Mouse (Mus musculus) forebrain, embryonic 13.5 days (tissue): ENCODE measurements around the gene 1700022I11Rik. TPM values are rescaled to one million over a fixed set of nuclear protein-coding genes. Genes with fewer than 3 reads are reported as not detected.

ENCODE experiments used
- ATAC-seq: fragments of 200-750 bp; cut with Nextera tagmentation; 2 replicates; pipeline ENCODE4 v1.8.0; 2017
- H3K27ac ChIP-seq: fragments of 300-500 bp; sonication (generic); 2 replicates; pipeline ENCODE4 v1.5.1; 2015; ENCODE audit warnings: inconsistent platforms, mild to moderate bottlenecking, moderate library complexity
- H3K27me3 ChIP-seq: fragments of 300-500 bp; sonication (generic); 2 replicates; pipeline ENCODE4 v1.6.1; 2015; ENCODE audit warnings: mild to moderate bottlenecking, inconsistent platforms
- H3K36me3 ChIP-seq: fragments of 300-500 bp; sonication (generic); 2 replicates; pipeline ENCODE4 v1.6.1; 2015; ENCODE audit warnings: mild to moderate bottlenecking, inconsistent platforms; ENCODE audit not compliant: poor library complexity, severe bottlenecking
- H3K4me1 ChIP-seq: fragments of 300-500 bp; sonication (generic); 2 replicates; pipeline ENCODE4 v1.6.1; 2015; ENCODE audit warnings: inconsistent platforms
- H3K4me2 ChIP-seq: fragments of 300-500 bp; sonication (generic); 2 replicates; pipeline ENCODE4 v1.6.1; 2015; ENCODE audit warnings: inconsistent platforms, mild to moderate bottlenecking, moderate library complexity
- H3K4me3 ChIP-seq: fragments of 300-500 bp; sonication (generic); 2 replicates; pipeline ENCODE4 v1.5.1; 2015; ENCODE audit warnings: mild to moderate bottlenecking, inconsistent platforms
- H3K9ac ChIP-seq: fragments of 300-500 bp; sonication (generic); 2 replicates; pipeline ENCODE4 v1.6.1; 2015; ENCODE audit warnings: mild to moderate bottlenecking, inconsistent platforms
- H3K9me3 ChIP-seq: fragments of 300-500 bp; sonication (generic); replicated peaks from 2 replicates; pipeline ENCODE4 v1.6.1; 2016; ENCODE audit warnings: inconsistent platforms
- WGBS: fragments of 180-500 bp; shearing (Covaris S2); methylation state at CpG from one replicate; pipeline ENCODE4 v1.1.7; 2015; 5-methylcytosine and 5-hydroxymethylcytosine counted together
- polyA plus RNA-seq: library from polyadenylated mRNA; unstranded; fragments of >200 nt; fragmentation: Nextera tagmentation; extraction: Ambion mirVana; gene quantifications from 2 replicates; pipeline ENCODE4 v1.2.1, GENCODE M21; 2015

The 1700022I11Rik gene
- polyA plus RNA-seq, 1 experiment from 2014 or later, result 0.48 TPM

DNA sequence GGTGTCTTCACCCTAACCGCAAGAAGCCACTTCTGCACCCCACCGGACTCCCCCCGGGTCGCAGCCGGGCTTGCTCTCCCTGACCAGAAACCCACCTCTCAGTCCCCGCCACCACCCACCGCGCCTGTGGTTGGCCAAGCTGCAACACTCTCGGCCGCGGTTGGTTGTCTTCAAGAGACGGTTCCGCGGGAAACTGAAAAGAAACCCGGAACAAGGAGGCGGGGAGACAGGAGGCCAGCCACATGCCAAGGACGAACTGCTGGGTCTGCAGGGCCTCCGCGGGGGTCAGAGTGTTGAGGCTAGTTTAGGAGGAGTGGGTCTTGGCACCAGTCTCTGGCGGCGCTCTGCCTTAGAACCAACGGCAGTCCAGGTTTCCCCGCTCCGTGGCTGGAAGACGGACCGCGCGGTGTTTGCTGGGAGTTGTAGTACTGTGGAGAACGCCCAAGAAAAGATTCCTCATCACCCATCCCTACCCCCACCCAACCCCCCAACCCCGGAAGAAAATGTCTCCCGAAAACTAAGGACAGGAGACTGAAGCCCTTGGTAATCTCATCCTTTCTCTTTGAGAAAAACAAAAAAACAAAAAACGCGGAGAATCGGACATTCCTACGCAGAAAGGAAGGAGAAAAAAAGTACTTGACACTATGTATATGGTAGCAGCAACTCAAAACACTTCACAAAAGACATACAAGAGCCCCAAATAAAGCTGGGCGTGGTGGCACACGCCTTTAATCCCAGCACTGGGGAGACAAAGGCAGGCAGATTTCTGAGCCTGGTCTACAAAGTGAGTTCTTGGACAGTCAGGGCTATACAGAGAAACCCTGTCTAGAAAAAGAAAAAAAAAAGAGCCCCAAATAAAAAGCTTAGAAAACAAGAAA, 41.0 kb downstream of the 1700022I11Rik start, which contains the start of gene Fancg:
Fancg (minus strand) TSS at position 346 of the 878 bp plus-strand sequence.
- WGBS, result under 1% methylated on average over 37 of the region's 37 CpGs
- H3K4me1 ChIP-seq, result peaks cover 14% of the 10 kb centered on the region

DNA sequence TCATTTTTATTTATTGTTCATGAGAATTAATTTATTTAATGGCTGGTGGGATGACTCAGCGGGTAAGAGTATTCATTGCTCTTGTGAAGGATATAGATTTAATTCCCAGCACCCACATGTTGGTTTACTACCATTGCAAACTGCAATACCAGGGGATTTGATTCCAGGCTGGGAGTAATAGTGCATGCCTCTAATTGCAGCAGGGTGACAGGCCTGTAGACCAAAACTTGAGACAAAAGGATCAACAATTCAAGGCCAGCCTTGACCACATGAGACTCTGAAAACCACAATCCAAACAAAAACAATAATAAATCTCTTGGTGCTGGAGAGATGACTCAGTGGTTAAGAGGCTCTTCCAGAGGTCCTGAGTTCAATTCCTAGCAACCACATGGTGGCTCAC, 42.7 kb downstream of the 1700022I11Rik start:
- no peak for ATAC-seq
- Histone ChIP-seq H3K4me2 (no peak overlapping the region), H3K4me1 (peaks cover 14% of the 10 kb centered on the region), H3K9me3 (no peaks in the 10 kb centered on the region), H3K27me3 (no peaks in the 10 kb centered on the region), H3K4me3 (no peak overlapping the region), H3K27ac (no peak overlapping the region), H3K9ac (no peak overlapping the region), H3K36me3 (peaks cover 9% of the 10 kb centered on the region)
- WGBS, result 97% methylated on average over 1 of the region's 1 CpGs

More for the DNA sequence above, 41.0 kb downstream of the 1700022I11Rik start, which contains the start of gene Fancg:
- Histone ChIP-seq H3K9me3 (no peaks in the 10 kb centered on the region), H3K9ac (peak within 1 kb of the TSS; percentile 75), H3K36me3 (peaks cover 11% of the 10 kb centered on the region; the same call in 1 of the 2 replicates), H3K27me3 (no peaks in the 10 kb centered on the region), H3K4me2 (peak within 1 kb of the TSS; percentile 85), H3K4me3 (peak within 1 kb of the TSS; percentile 66), H3K27ac (peak within 1 kb of the TSS; percentile 59; the same call in 1 of the 2 replicates)
- peak; percentile 95 for ATAC-seq

- Histone ChIP-seq H3K4me3 (no peak overlapping the region), H3K4me1 (no peaks in the 10 kb centered on the region), H3K4me2 (no peak overlapping the region), H3K27ac (no peak overlapping the region), H3K36me3 (peaks cover 66% of the 10 kb centered on the region), H3K9ac (no peak overlapping the region), H3K27me3 (no peaks in the 10 kb centered on the region), H3K9me3 (no peaks in the 10 kb centered on the region)
- WGBS, result 95% methylated on average over 4 of the region's 4 CpGs
- ATAC-seq, result no peak
Measured at GRCm38 (mm10) chr4:43018156-43018555, 48.8 kb downstream of the 1700022I11Rik start.

DNA sequence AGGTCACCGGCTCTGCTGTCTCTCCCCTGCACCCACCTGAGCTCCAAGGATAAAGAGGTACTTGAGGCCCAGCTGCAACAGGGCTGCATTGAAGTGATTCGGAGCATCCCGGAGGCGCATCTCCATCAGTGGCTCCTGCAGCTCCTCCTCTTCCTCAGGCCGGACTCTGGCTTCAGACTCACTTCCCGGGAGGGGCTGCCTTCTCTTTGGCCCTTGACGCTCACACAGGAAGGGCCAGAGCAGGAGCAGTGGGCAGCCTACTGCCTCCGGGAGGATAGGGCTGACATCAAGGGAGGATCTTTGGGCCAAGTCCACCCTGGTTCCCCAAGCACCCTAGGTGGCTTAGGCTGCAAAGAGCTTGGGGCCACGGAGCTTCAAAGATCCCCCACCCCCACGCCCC, 49.8 kb downstream of the 1700022I11Rik start:
- 93% methylated on average over 10 of the region's 10 CpGs for WGBS
- Histone ChIP-seq H3K9ac (no peak overlapping the region), H3K27ac (no peak overlapping the region)

GRCm38 (mm10) chr4:43019641-43020465, 50.4 kb downstream of the 1700022I11Rik start:
- Histone ChIP-seq H3K4me3 (no peak overlapping the region), H3K9ac (no peak overlapping the region), H3K36me3 (peaks cover 71% of the 10 kb centered on the region), H3K27me3 (no peaks in the 10 kb centered on the region), H3K4me1 (peaks cover 12% of the 10 kb centered on the region), H3K4me2 (no peak overlapping the region), H3K9me3 (no peaks in the 10 kb centered on the region), H3K27ac (no peak overlapping the region)
- no peak for ATAC-seq
- 94% methylated on average over 23 of the region's 23 CpGs for WGBS

More for the DNA sequence above, 49.8 kb downstream of the 1700022I11Rik start:
- H3K9me3 ChIP-seq, result no peaks in the 10 kb centered on the region
- no peak for ATAC-seq
- H3K4me3 ChIP-seq, result no peak overlapping the region
- H3K27me3 ChIP-seq, result no peaks in the 10 kb centered on the region
- H3K4me2 ChIP-seq, result no peak overlapping the region
- peaks cover 5% of the 10 kb centered on the region for H3K4me1 ChIP-seq
- peaks cover 71% of the 10 kb centered on the region for H3K36me3 ChIP-seq

GRCm38 (mm10) chr4:43020876-43021275, 51.5 kb downstream of the 1700022I11Rik start:
- no peaks in the 10 kb centered on the region for H3K9me3 ChIP-seq
- no peak overlapping the region for H3K9ac ChIP-seq
- no peak overlapping the region for H3K27ac ChIP-seq
- peaks cover 17% of the 10 kb centered on the region for H3K4me1 ChIP-seq
- H3K36me3 ChIP-seq, result peaks cover 71% of the 10 kb centered on the region
- no peak overlapping the region for H3K4me2 ChIP-seq
- WGBS, result 84% methylated on average over 16 of the region's 16 CpGs
- no peak overlapping the region for H3K4me3 ChIP-seq
- no peak for ATAC-seq
- no peaks in the 10 kb centered on the region for H3K27me3 ChIP-seq

DNA sequence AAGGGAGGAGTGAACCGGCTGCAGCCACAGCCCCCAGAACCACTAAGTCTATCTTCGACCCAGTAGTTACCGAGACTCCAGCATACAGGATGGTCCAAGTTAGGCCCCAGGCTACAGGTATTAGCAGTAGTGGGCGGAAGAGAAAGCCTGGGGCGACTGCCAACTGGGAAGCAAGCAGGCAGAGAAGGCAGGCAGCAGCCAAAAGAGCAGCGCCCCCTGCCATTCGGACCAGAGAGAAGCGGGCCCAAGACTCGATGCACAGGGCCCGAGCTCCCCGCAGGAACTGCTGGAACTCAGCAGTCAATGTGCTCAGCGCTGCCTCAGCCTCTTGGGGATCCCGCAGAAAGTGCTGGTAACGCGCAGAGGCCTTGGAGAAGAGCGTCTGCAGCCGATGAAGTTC, 51.9 kb downstream of the 1700022I11Rik start:
- H3K27ac ChIP-seq, result no peak overlapping the region
- H3K36me3 ChIP-seq, result peaks cover 71% of the 10 kb centered on the region
- no peak overlapping the region for H3K9ac ChIP-seq
- no peaks in the 10 kb centered on the region for H3K27me3 ChIP-seq
- H3K4me2 ChIP-seq, result no peak overlapping the region
- 68% methylated on average over 17 of the region's 17 CpGs for WGBS
- ATAC-seq, result no peak
- H3K4me3 ChIP-seq, result no peak overlapping the region
- H3K4me1 ChIP-seq, result peaks cover 17% of the 10 kb centered on the region
- no peaks in the 10 kb centered on the region for H3K9me3 ChIP-seq

- ATAC-seq, result no peak
- no peaks in the 10 kb centered on the region for H3K9me3 ChIP-seq
Measured at GRCm38 (mm10) chr4:43024673-43025072, 55.3 kb downstream of the 1700022I11Rik start.

GRCm38 (mm10) chr4:43025084-43025960, 55.9 kb downstream of the 1700022I11Rik start, which contains the start of gene Pigo:
Gene Pigo, minus strand, starts transcription at chr4:43025819.
- Histone ChIP-seq H3K4me2 (peak within 1 kb of the TSS; percentile 76), H3K9me3 (no peaks in the 10 kb centered on the region), H3K4me3 (peak within 1 kb of the TSS; percentile 65), H3K9ac (peak within 1 kb of the TSS; percentile 70), H3K36me3 (peaks cover 68% of the 10 kb centered on the region), H3K27me3 (no peaks in the 10 kb centered on the region), H3K4me1 (peaks cover 25% of the 10 kb centered on the region), H3K27ac (peak within 1 kb of the TSS; percentile 93)
- 9% methylated on average over 42 of the region's 42 CpGs for WGBS
- ATAC-seq, result peak; percentile 95

More at GRCm38 (mm10) chr4:43024673-43025072, 55.3 kb downstream of the 1700022I11Rik start:
- H3K4me1 ChIP-seq, result peaks cover 18% of the 10 kb centered on the region
- peak overlapping the region; percentile 70 for H3K9ac ChIP-seq
- H3K4me2 ChIP-seq, result peak overlapping the region; percentile 76
- H3K36me3 ChIP-seq, result peaks cover 72% of the 10 kb centered on the region
- H3K27me3 ChIP-seq, result no peaks in the 10 kb centered on the region
- peak overlapping the region; percentile 93 for H3K27ac ChIP-seq
- H3K4me3 ChIP-seq, result peak overlapping the region; percentile 65
- 81% methylated on average over 14 of the region's 14 CpGs for WGBS

- no peaks in the 10 kb centered on the region for H3K27me3 ChIP-seq
- no peak overlapping the region for H3K4me2 ChIP-seq
- no peak overlapping the region for H3K9ac ChIP-seq
- H3K4me3 ChIP-seq, result no peak overlapping the region
- peaks cover 37% of the 10 kb centered on the region for H3K4me1 ChIP-seq
- peaks cover 46% of the 10 kb centered on the region for H3K36me3 ChIP-seq
- H3K27ac ChIP-seq, result no peak overlapping the region
- H3K9me3 ChIP-seq, result no peaks in the 10 kb centered on the region
- WGBS, result 94% methylated on average over 7 of the region's 7 CpGs
- no peak for ATAC-seq
Measured at GRCm38 (mm10) chr4:43029121-43029520, 59.7 kb downstream of the 1700022I11Rik start.

DNA sequence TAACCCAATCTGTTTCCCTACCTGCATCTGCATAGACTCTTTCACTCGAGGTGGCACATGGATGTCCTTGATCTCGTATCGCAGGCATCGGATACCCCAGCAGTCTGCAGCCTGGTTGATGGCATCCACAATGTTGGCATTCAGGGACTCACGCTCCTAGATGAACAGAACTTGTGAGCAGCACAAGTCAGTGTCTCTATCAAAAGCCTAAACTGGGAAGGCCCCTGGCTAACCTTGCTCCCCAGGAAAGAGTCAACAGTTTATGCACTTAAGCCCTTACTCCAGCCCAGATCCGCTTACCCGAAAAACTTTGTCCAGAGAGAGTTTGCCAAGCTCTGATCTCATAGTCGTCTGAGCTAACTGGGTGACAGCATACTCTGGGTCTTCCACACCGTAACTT, 60.3 kb downstream of the 1700022I11Rik start:
- 96% methylated on average over 9 of the region's 9 CpGs for WGBS

More for the DNA sequence above, 60.3 kb downstream of the 1700022I11Rik start:
- ATAC-seq, result no peak
- Histone ChIP-seq H3K4me1 (peaks cover 30% of the 10 kb centered on the region), H3K9me3 (no peaks in the 10 kb centered on the region), H3K27ac (no peak overlapping the region), H3K9ac (peak overlapping the region; percentile 91; the same call in 1 of the 2 replicates), H3K4me2 (peak overlapping the region; percentile 89; the same call in 1 of the 2 replicates), H3K4me3 (peak overlapping the region; percentile 73; the same call in 1 of the 2 replicates), H3K36me3 (peaks cover 53% of the 10 kb centered on the region), H3K27me3 (no peaks in the 10 kb centered on the region)
